8 mouse cellular contexts compared by ENCODE assay signal in genomic region chr3:146337861-146338281, GRCm38 (mm10).
DNase-seq lines count a peak whose midpoint lies in the region; ATAC-seq and TF ChIP-seq lines count a peak whose summit lies in the region.

No protein-coding gene starts in this region.

- H3K4me3 ChIP-seq in kidney, embryonic 15.5 days (replicated peaks): peak overlapping the region; percentile 25
- no peak overlapping the region for H3K4me3 ChIP-seq in kidney, adult 2 months (ENCODE audit: insufficient read depth, low read depth, low read length)
- no peak overlapping the region for H3K4me3 ChIP-seq in embryonic facial prominence, embryonic 12.5 days
- peak overlapping the region; percentile 8; the same call in 1 of the 2 replicates for H3K4me3 ChIP-seq in intestine, embryonic 14.5 days (ENCODE audit: low read depth, low read length)
- H3K4me3 ChIP-seq in midbrain, embryonic 11.5 days (ENCODE audit: low read depth, low read length): no peak overlapping the region

- H3K9me3 ChIP-seq in kidney, embryonic 15.5 days (replicated peaks): no peaks in the 10 kb centered on the region
- no peaks in the 10 kb centered on the region for H3K9me3 ChIP-seq in embryonic facial prominence, embryonic 12.5 days
- no peaks in the 10 kb centered on the region for H3K9me3 ChIP-seq in intestine, embryonic 14.5 days (ENCODE audit: control insufficient read depth, low read length)
- H3K9me3 ChIP-seq in midbrain, embryonic 11.5 days (ENCODE audit: control insufficient read depth, low read length): no peaks in the 10 kb centered on the region

- 6% methylated on average over 7 of the region's 7 CpGs for WGBS in kidney, embryonic 15.5 days
- WGBS in kidney, adult 2 months: 23% methylated on average over 7 of the region's 7 CpGs
- 19% methylated on average over 7 of the region's 7 CpGs for WGBS in embryonic facial prominence, embryonic 12.5 days
- 9% methylated on average over 7 of the region's 7 CpGs for WGBS in intestine, embryonic 14.5 days
- WGBS in midbrain, embryonic 11.5 days: 28% methylated on average over 7 of the region's 7 CpGs

- TF ChIP-seq POLR2A in kidney, adult 2 months (IDR thresholded peaks at IDR 0.05; ENCODE audit: low read depth, low read length): no peak

- no peaks in the 10 kb centered on the region for H3K36me3 ChIP-seq in kidney, embryonic 15.5 days
- no peaks in the 10 kb centered on the region for H3K36me3 ChIP-seq in kidney, adult 2 months (ENCODE audit: control insufficient read depth, insufficient read depth, low read length)
- no peaks in the 10 kb centered on the region for H3K36me3 ChIP-seq in embryonic facial prominence, embryonic 12.5 days
- no peaks in the 10 kb centered on the region for H3K36me3 ChIP-seq in intestine, embryonic 14.5 days (ENCODE audit: control insufficient read depth, insufficient read depth, low read length)
- no peaks in the 10 kb centered on the region for H3K36me3 ChIP-seq in midbrain, embryonic 11.5 days (ENCODE audit: control insufficient read depth, insufficient read depth, low read length)

- no peak for DNase-seq in kidney, adult 2 months
- peak; percentile 62 for DNase-seq in intestine, embryonic 14.5 days (ENCODE audit: low spot score)
- DNase-seq in midbrain, embryonic 11.5 days (ENCODE audit: low spot score, missing footprints): peak; percentile 83
- no peak for DNase-seq in adrenal gland, postnatal 10 days
- no peak for DNase-seq in urinary bladder, postnatal 10 days (ENCODE audit: low spot score)
- no peak for DNase-seq in gastrocnemius, postnatal 36 days

- no peaks in the 10 kb centered on the region for H3K27me3 ChIP-seq in kidney, embryonic 15.5 days
- H3K27me3 ChIP-seq in kidney, adult 2 months (replicated peaks; ENCODE audit: control insufficient read depth, insufficient read depth, low read length): no peaks in the 10 kb centered on the region
- H3K27me3 ChIP-seq in embryonic facial prominence, embryonic 12.5 days: no peaks in the 10 kb centered on the region
- no peaks in the 10 kb centered on the region for H3K27me3 ChIP-seq in intestine, embryonic 14.5 days (replicated peaks; ENCODE audit: control insufficient read depth, insufficient read depth, low read length)
- H3K27me3 ChIP-seq in midbrain, embryonic 11.5 days (ENCODE audit: control insufficient read depth, insufficient read depth, low read length): no peaks in the 10 kb centered on the region

- H3K27ac ChIP-seq in kidney, embryonic 15.5 days: peak overlapping the region; percentile 59; the same call in 1 of the 2 replicates
- H3K27ac ChIP-seq in kidney, adult 2 months (ENCODE audit: insufficient read depth, low read depth, low read length): no peak overlapping the region
- H3K27ac ChIP-seq in embryonic facial prominence, embryonic 12.5 days: peak overlapping the region; percentile 75
- H3K27ac ChIP-seq in intestine, embryonic 14.5 days (ENCODE audit: low read depth): no peak overlapping the region
- no peak overlapping the region for H3K27ac ChIP-seq in midbrain, embryonic 11.5 days (ENCODE audit: low read depth, low read length)

- peaks cover 10% of the 10 kb centered on the region for H3K4me1 ChIP-seq in kidney, embryonic 15.5 days
- H3K4me1 ChIP-seq in kidney, adult 2 months (ENCODE audit: control insufficient read depth, insufficient read depth, low read length): no peaks in the 10 kb centered on the region
- peaks cover 26% of the 10 kb centered on the region; the same call in 1 of the 2 replicates for H3K4me1 ChIP-seq in embryonic facial prominence, embryonic 12.5 days
- peaks cover 4% of the 10 kb centered on the region for H3K4me1 ChIP-seq in intestine, embryonic 14.5 days (replicated peaks; ENCODE audit: control insufficient read depth, insufficient read depth, low read length)
- peaks cover 2% of the 10 kb centered on the region; the same call in 1 of the 2 replicates for H3K4me1 ChIP-seq in midbrain, embryonic 11.5 days (ENCODE audit: control insufficient read depth, insufficient read depth, low read length)

- H3K9ac ChIP-seq in kidney, embryonic 15.5 days: no peak overlapping the region
- no peak overlapping the region for H3K9ac ChIP-seq in embryonic facial prominence, embryonic 12.5 days
- 0 out of 2 replicates have a peak overlapping the region, but pooled peaks have one; percentile 20 for H3K9ac ChIP-seq in intestine, embryonic 14.5 days (ENCODE audit: low read length)
- H3K9ac ChIP-seq in midbrain, embryonic 11.5 days (ENCODE audit: low read length): peak overlapping the region; percentile 30; the same call in 1 of the 2 replicates

- H3K4me2 ChIP-seq in kidney, embryonic 15.5 days: peak overlapping the region; percentile 52
- peak overlapping the region; percentile 37 for H3K4me2 ChIP-seq in embryonic facial prominence, embryonic 12.5 days (replicated peaks)
- H3K4me2 ChIP-seq in intestine, embryonic 14.5 days (ENCODE audit: low read length): peak overlapping the region; percentile 42
- peak overlapping the region; percentile 25; the same call in 1 of the 2 replicates for H3K4me2 ChIP-seq in midbrain, embryonic 11.5 days

- intact Hi-C loops in gastrocnemius, postnatal 36 days (cut with DNase I): no loop called here

- TF ChIP-seq CTCF in kidney, adult 2 months (conservative IDR thresholded peaks at IDR 0.05; ENCODE audit: insufficient read depth, insufficient read length, low read depth, low read length): no peak

- ATAC-seq in kidney, embryonic 15.5 days (replicated peaks; ENCODE audit: low FRiP score): no peak; the same call in 1 of the 2 replicates
- 0 out of 2 replicates have a peak, but pooled peaks have one; percentile 38 for ATAC-seq in embryonic facial prominence, embryonic 12.5 days (ENCODE audit: insufficient number of reproducible peaks, insufficient read depth, low FRiP score, low TSS enrichment)
- no peak for ATAC-seq in intestine, embryonic 14.5 days (replicated peaks; ENCODE audit: low FRiP score, low TSS enrichment, low read depth)
- ATAC-seq in midbrain, embryonic 11.5 days (ENCODE audit: low FRiP score): peak; percentile 80

Comparison
In these comparisons a context has a peak if more than half of its experiments do, and no peak if none do; other contexts are left out.
1. H3K27ac ChIP-seq: peak in kidney, embryonic 15.5 days (single experiment) and embryonic facial prominence, embryonic 12.5 days (single experiment); none in kidney, adult 2 months (single experiment), intestine, embryonic 14.5 days (single experiment) and midbrain, embryonic 11.5 days (single experiment).
2. H3K4me3 ChIP-seq: peak in kidney, embryonic 15.5 days (single experiment) and intestine, embryonic 14.5 days (single experiment); none in kidney, adult 2 months (single experiment), embryonic facial prominence, embryonic 12.5 days (single experiment) and midbrain, embryonic 11.5 days (single experiment).
3. ATAC-seq: peak in embryonic facial prominence, embryonic 12.5 days (single experiment) and midbrain, embryonic 11.5 days (single experiment); none in kidney, embryonic 15.5 days (single experiment) and intestine, embryonic 14.5 days (single experiment).
4. H3K9ac ChIP-seq: peak in intestine, embryonic 14.5 days (single experiment) and midbrain, embryonic 11.5 days (single experiment); none in kidney, embryonic 15.5 days (single experiment) and embryonic facial prominence, embryonic 12.5 days (single experiment).
5. DNase-seq: peak in intestine, embryonic 14.5 days (single experiment) and midbrain, embryonic 11.5 days (single experiment); none in kidney, adult 2 months (single experiment), adrenal gland, postnatal 10 days (single experiment), urinary bladder, postnatal 10 days (single experiment) and gastrocnemius, postnatal 36 days (0 of 2).
6. Peak in every context shown above with its lines, with median percentiles within 50 percentile points of each other: H3K4me2 ChIP-seq.